ENCODE assay signal across 7 mouse cellular contexts in the genomic region with DNA sequence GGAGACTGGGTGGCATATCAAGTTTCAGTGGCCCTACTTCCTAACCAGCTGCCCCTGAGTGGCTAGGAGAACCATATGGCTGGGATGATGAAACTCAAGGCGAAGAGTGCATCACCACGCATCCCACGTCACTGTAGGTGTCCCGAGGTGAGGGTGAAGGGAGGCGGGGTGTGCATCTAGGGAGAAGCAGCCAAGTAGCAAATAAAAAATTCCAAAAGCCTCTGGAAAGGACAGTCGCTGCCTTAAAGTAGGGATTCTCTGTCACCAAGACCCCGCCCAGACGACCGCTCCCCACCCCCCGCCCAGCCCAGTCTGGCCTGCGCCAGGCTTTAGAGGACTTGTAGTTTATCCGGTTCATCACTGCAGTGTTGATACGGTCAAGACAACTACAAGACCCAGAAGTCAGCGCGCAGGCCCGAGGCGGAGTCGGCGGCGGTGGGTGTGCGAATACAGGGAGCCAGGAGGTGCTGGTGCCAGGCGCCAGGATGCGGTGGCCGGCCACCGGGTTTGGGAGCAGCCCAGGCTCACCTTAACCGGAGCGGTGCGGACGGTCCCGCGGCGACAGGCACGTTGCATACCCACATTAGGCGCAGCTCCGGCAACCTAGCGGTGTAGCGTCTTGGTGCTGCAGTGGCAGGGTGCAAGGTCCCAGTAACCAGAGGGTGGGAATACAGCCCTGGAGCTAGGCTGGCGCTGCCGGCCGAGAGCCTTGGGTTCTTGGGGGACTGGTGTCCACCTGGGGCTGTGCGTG. TPM values are rescaled to one million over a fixed set of nuclear protein-coding genes. Genes with fewer than 3 reads are reported as not detected.
DNase-seq lines count a peak whose midpoint lies in the region; ATAC-seq and TF ChIP-seq lines count a peak whose summit lies in the region.

A gene (plus strand): TSS at position 452 of the 751 bp plus-strand sequence.

- no peak within 1 kb of the TSS; the same call in 1 of the 2 replicates for H3K27ac ChIP-seq in intestine, postnatal 0 days (ENCODE audit: low read depth, low read length)
- H3K27ac ChIP-seq in midbrain, embryonic 12.5 days (replicated peaks), result peak within 1 kb of the TSS; percentile 58; the same call in 1 of the 2 replicates
- no peak within 1 kb of the TSS for H3K27ac ChIP-seq in small intestine, adult 2 months (ENCODE audit: insufficient read depth, low read depth, low read length)

- DNase-seq in adrenal gland, adult 2 months, result peak; percentile 97
- peak; percentile 96 for DNase-seq in embryo, embryonic 11 days
- no peak for DNase-seq in gonadal fat pad, adult 2 months (ENCODE audit: low read depth)
- DNase-seq in left cerebral cortex, postnatal 4 days, result peak; percentile 96

- ATAC-seq in intestine, postnatal 0 days, result peak; percentile 92
- ATAC-seq in midbrain, embryonic 12.5 days (ENCODE audit: low FRiP score, low read depth), result peak; percentile 99

- TF ChIP-seq POLR2A in small intestine, adult 2 months (IDR thresholded peaks at IDR 0.05; ENCODE audit: low read depth, low read length), result no peak

- under 1% methylated on average over 41 of the region's 41 CpGs for WGBS in intestine, postnatal 0 days
- WGBS in midbrain, embryonic 12.5 days, result under 1% methylated on average over 41 of the region's 41 CpGs
- WGBS in small intestine, adult 2 months, result under 1% methylated on average over 41 of the region's 41 CpGs

- no peaks in the 10 kb centered on the region for H3K27me3 ChIP-seq in intestine, postnatal 0 days (replicated peaks; ENCODE audit: control insufficient read depth, insufficient read depth, low read length)
- peaks cover 7% of the 10 kb centered on the region; the same call in 1 of the 2 replicates for H3K27me3 ChIP-seq in midbrain, embryonic 12.5 days
- no peaks in the 10 kb centered on the region for H3K27me3 ChIP-seq in small intestine, adult 2 months (ENCODE audit: control insufficient read depth, insufficient read depth, low read length)

- no peaks in the 10 kb centered on the region for H3K9me3 ChIP-seq in intestine, postnatal 0 days (ENCODE audit: control insufficient read depth)
- H3K9me3 ChIP-seq in midbrain, embryonic 12.5 days, result no peaks in the 10 kb centered on the region

- no peaks in the 10 kb centered on the region; the same call in 1 of the 2 replicates for H3K4me1 ChIP-seq in intestine, postnatal 0 days (replicated peaks; ENCODE audit: control insufficient read depth, insufficient read depth, low read length)
- H3K4me1 ChIP-seq in midbrain, embryonic 12.5 days, result peaks cover 17% of the 10 kb centered on the region
- H3K4me1 ChIP-seq in small intestine, adult 2 months (ENCODE audit: control insufficient read depth, insufficient read depth, insufficient read length, low read length), result peaks cover 10% of the 10 kb centered on the region

- no peaks in the 10 kb centered on the region for H3K36me3 ChIP-seq in intestine, postnatal 0 days (ENCODE audit: control insufficient read depth, insufficient read depth)
- no peaks in the 10 kb centered on the region for H3K36me3 ChIP-seq in midbrain, embryonic 12.5 days
- no peaks in the 10 kb centered on the region for H3K36me3 ChIP-seq in small intestine, adult 2 months (ENCODE audit: control insufficient read depth, insufficient read depth, low read length)

- H3K9ac ChIP-seq in intestine, postnatal 0 days (ENCODE audit: low read depth, low read length), result peak within 1 kb of the TSS; percentile 64
- H3K9ac ChIP-seq in midbrain, embryonic 12.5 days (replicated peaks), result peak within 1 kb of the TSS; percentile 84

- H3K4me3 ChIP-seq in intestine, postnatal 0 days (ENCODE audit: low read depth, low read length), result peak within 1 kb of the TSS; percentile 79
- H3K4me3 ChIP-seq in midbrain, embryonic 12.5 days, result peak within 1 kb of the TSS; percentile 83
- peak within 1 kb of the TSS; percentile 71 for H3K4me3 ChIP-seq in small intestine, adult 2 months (ENCODE audit: low read depth, low read length)

- intact Hi-C loops in left cerebral cortex, postnatal 4 days (cut with DNase I), result loop anchor here (5.0 kb wide), 1 partner anchor 40 kb away; no protein-coding TSS in a partner anchor

- H3K4me2 ChIP-seq in intestine, postnatal 0 days (replicated peaks; ENCODE audit: low read depth), result peak within 1 kb of the TSS; percentile 99
- H3K4me2 ChIP-seq in midbrain, embryonic 12.5 days (replicated peaks), result peak within 1 kb of the TSS; percentile 98

- peak; percentile 40; the same call in 1 of the 2 replicates for TF ChIP-seq CTCF in intestine, postnatal 0 days (IDR thresholded peaks at IDR 0.05; ENCODE audit: low read depth)
- no peak for TF ChIP-seq CTCF in small intestine, adult 2 months (IDR thresholded peaks at IDR 0.05; ENCODE audit: extremely low read depth, insufficient read length, insufficient replicate concordance, low read depth, low read length)

RNA-seq across cellular contexts. Expression of the gene that starts here (rescaled TPM):
- total RNA-seq in adrenal gland, adult 2 months (2021), result 100 to 1,000 TPM in 1 of 2 experiments, 10 to 100 TPM in 1; 68.8 to 379 TPM
- 214 and 283 TPM in 2 replicates for polyA plus RNA-seq in adrenal gland, adult 2 months (2012; rRNA removed)
- polyA plus RNA-seq in gonadal fat pad, adult 2 months (2012; rRNA removed), result 86.5 and 105 TPM in 2 replicates
- 3.5 and 3.6 TPM in 2 replicates for polyA plus RNA-seq in intestine, postnatal 0 days (2015; fragmentation: Nextera tagmentation; extraction: Ambion mirVana)
- total RNA-seq in left cerebral cortex, postnatal 4 days (2021), result 10 to 100 TPM; 40.0 to 40.9 TPM
- 30.3 and 32.4 TPM in 2 replicates for polyA plus RNA-seq in midbrain, embryonic 12.5 days (2016; fragmentation: Nextera tagmentation; extraction: Ambion mirVana)
- polyA plus RNA-seq in small intestine, adult 2 months (2012; rRNA removed), result 11.3 and 15.0 TPM in 2 replicates
